Mouse (Mus musculus) lung, postnatal 0 days (tissue): ENCODE measurements around the gene Hnrnph2.

Experiments used
- CTCF ChIP-seq: IDR thresholded peaks from 2 replicates; pipeline ENCODE4 v1.5.1; 2016; ENCODE audit warnings: antibody characterized with exemption, mild to moderate bottlenecking
- EP300 ChIP-seq: IDR thresholded peaks from 2 replicates; pipeline ENCODE4 v1.6.1; 2016; ENCODE audit warnings: antibody characterized with exemption, mild to moderate bottlenecking, control low read depth

DNA sequence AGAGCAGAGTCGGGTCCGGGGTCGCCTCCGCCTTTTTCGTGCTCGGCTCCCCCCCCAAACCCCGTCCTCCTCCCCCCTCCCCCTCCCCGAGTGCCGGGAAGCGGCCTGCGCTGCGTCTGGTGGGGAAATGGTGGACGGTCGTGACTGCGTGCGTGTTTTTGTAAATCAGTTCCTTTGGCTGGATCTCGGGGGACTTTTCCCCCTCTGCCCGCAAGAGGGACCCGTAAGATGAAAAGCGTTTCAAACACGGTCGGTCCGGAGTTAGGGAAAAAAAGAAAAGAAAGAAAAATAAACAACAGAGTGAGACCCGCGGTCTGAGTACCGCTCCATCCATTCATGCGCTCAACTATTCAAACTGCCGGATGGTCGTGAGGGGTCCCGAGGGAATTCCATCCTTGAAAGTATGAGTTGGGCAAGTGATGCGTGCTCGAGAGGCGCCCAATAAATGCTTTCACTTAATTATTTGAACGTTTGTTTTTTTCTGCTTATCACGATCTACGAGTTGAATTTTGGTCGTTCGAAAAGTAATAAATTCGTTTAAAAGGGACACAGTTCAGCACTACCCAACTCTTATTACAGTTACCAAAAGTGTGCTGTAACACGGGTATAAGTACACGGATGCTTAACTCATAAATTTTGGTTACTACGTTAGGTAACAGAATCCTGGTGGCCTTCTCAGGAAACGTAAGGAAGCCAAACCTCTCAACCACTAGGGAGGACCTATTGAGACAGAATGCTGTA, 571 bp downstream of the Hnrnph2 start:
- TF ChIP-seq CTCF: peak; percentile 19
- TF ChIP-seq EP300: no peak
